Mouse (Mus musculus) T-cell, adult 2 months (primary cell): ENCODE measurements around the gene Brsk1.

ENCODE experiments used
- DNase-seq: peaks from one replicate; pipeline ENCODE4 v3.0.0; 2022; ENCODE audit warnings: low spot score

Gene Brsk1

GRCm38 (mm10) chr7:4739544-4740275 lies 49.3 kb downstream of the Brsk1 start, which contains the start of gene Kmt5c:
TSS of gene Kmt5c (plus strand) at chr7:4740115.
- peak; percentile 99 for DNase-seq

- no peak for DNase-seq
Observed at GRCm38 (mm10) chr7:4740309-4740727, 49.9 kb downstream of the Brsk1 start.

- no peak for DNase-seq
Observed at GRCm38 (mm10) chr7:4741151-4741550, 50.7 kb downstream of the Brsk1 start.

GRCm38 (mm10) chr7:4741672-4742481 lies 51.5 kb downstream of the Brsk1 start:
- no peak for DNase-seq

GRCm38 (mm10) chr7:4742482-4742819 lies 52.0 kb downstream of the Brsk1 start:
- no peak for DNase-seq

- DNase-seq, result no peak
Observed at GRCm38 (mm10) chr7:4743354-4743753, 53.0 kb downstream of the Brsk1 start.

- DNase-seq, result no peak
Observed at GRCm38 (mm10) chr7:4744886-4745285, 54.5 kb downstream of the Brsk1 start.

- no peak for DNase-seq
Observed at GRCm38 (mm10) chr7:4746326-4746980, 56.0 kb downstream of the Brsk1 start.

GRCm38 (mm10) chr7:4747156-4747899 lies 56.9 kb downstream of the Brsk1 start:
- no peak for DNase-seq

GRCm38 (mm10) chr7:4748321-4748720 lies 57.9 kb downstream of the Brsk1 start:
- no peak for DNase-seq

GRCm38 (mm10) chr7:4749169-4749568 lies 58.8 kb downstream of the Brsk1 start:
- no peak for DNase-seq

- DNase-seq, result no peak
Observed at GRCm38 (mm10) chr7:4751971-4752820, 61.8 kb downstream of the Brsk1 start.

- DNase-seq, result peak; percentile 71
Observed at GRCm38 (mm10) chr7:4752821-4753570, 62.6 kb downstream of the Brsk1 start, which contains the start of gene Cox6b2. TSS of gene Cox6b2 (minus strand) at chr7:4753094.

- no peak for DNase-seq
Observed at GRCm38 (mm10) chr7:4759670-4760069, 69.3 kb downstream of the Brsk1 start.

- no peak for DNase-seq
Observed at GRCm38 (mm10) chr7:4764946-4765710, 74.7 kb downstream of the Brsk1 start.
